In the genomic region with DNA sequence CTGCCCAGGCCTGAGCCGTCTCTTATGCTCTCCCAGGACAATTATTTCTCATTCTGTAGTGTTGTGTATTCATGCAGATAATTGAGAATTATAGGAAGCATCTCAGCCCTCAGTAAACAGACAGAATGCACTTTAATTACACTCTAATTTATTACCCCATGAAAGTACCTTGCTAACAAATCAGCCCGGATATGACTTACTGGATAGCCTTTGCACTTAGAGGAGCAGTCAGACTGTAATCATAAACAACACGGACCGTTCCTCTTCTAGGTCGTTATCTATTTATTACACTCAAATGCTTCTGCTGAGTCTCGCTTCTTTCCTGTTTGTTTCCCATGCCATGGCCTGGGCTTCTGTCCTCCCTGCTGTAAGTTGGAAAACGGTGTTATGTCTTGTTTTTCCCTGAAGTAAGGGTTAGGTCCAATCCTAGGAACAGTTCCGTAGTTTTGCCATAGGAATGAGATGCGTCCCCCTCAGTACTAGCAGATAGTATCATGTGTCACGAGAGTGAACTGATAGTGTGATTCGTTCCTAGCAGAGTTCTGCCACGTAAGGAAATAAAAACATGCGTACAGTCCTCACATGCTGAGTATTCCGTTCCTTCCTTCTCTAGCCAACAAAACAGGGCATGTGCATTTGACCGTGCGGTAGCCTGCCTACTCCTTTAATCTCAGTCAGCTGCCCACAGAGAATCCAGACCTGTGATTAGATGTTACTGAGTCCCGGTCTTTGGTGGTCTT, we compare ENCODE assay signal across 16 mouse cellular contexts. TPM values are rescaled to one million over a fixed set of nuclear protein-coding genes. Genes with fewer than 3 reads are reported as not detected.
DNase-seq lines count a peak whose midpoint lies in the region; ATAC-seq and TF ChIP-seq lines count a peak whose summit lies in the region.
"Had no signal": no experiment of that assay in that cellular context is flagged by ENCODE, and none has a peak within 500 bp of the region (broad histone marks: within the 10 kb centered on the region; RNA-seq: fewer than 3 reads in every experiment).

No protein-coding gene starts in this region.

- 0 out of 2 replicates have a peak overlapping the region, but pooled peaks have one; percentile 9 for H3K27ac ChIP-seq in forebrain, embryonic 12.5 days
- H3K27ac ChIP-seq in forebrain, embryonic 14.5 days (ENCODE audit: low read depth, low read length) = no peak overlapping the region
- no peak overlapping the region for H3K27ac ChIP-seq in kidney, embryonic 14.5 days (ENCODE audit: low read depth, low read length)
- no peak overlapping the region for H3K27ac ChIP-seq in liver, postnatal 0 days (ENCODE audit: low read depth)
- H3K27ac ChIP-seq: embryonic facial prominence, embryonic 13.5 days; heart, embryonic 15.5 days; limb, embryonic 15.5 days; neural tube, embryonic 12.5 days had no signal

- WGBS in forebrain, embryonic 12.5 days = 44% methylated on average over 17 of the region's 17 CpGs
- WGBS in forebrain, embryonic 14.5 days = 24% methylated on average over 17 of the region's 17 CpGs
- WGBS in kidney, embryonic 14.5 days = 18% methylated on average over 17 of the region's 17 CpGs
- 59% methylated on average over 17 of the region's 17 CpGs for WGBS in liver, postnatal 0 days (ENCODE audit: insufficient replicate concordance)

- no peak overlapping the region for H3K9ac ChIP-seq in forebrain, embryonic 12.5 days
- no peak overlapping the region for H3K9ac ChIP-seq in forebrain, embryonic 14.5 days (ENCODE audit: low read length)
- H3K9ac ChIP-seq in kidney, embryonic 14.5 days (ENCODE audit: low read depth, low read length) = no peak overlapping the region
- no peak overlapping the region for H3K9ac ChIP-seq in liver, postnatal 0 days (replicated peaks)
- H3K9ac ChIP-seq: embryonic facial prominence, embryonic 13.5 days; heart, embryonic 15.5 days; limb, embryonic 15.5 days; neural tube, embryonic 12.5 days had no signal

- no peak for ATAC-seq in forebrain, embryonic 12.5 days (ENCODE audit: low FRiP score)
- no peak for ATAC-seq in forebrain, embryonic 14.5 days
- ATAC-seq in kidney, embryonic 14.5 days (ENCODE audit: low FRiP score, low TSS enrichment) = no peak
- ATAC-seq in liver, postnatal 0 days = no peak
- ATAC-seq: inflammation-experienced regulatory T-cells, adult 6 months had no signal

- TF ChIP-seq POLR2A in brain, embryonic 14.5 days (IDR thresholded peaks at IDR 0.05; ENCODE audit: borderline replicate concordance, extremely low read depth, insufficient read depth, insufficient read length, poor library complexity, severe bottlenecking) = no peak

- H3K4me1 ChIP-seq in forebrain, embryonic 12.5 days = peaks cover 30% of the 10 kb centered on the region
- H3K4me1 ChIP-seq in forebrain, embryonic 14.5 days (ENCODE audit: control insufficient read depth, insufficient read depth, low read length) = peaks cover 14% of the 10 kb centered on the region
- H3K4me1 ChIP-seq in kidney, embryonic 14.5 days (ENCODE audit: control insufficient read depth, insufficient read depth, low read length) = peaks cover 21% of the 10 kb centered on the region
- H3K4me1 ChIP-seq in liver, postnatal 0 days (ENCODE audit: insufficient read depth) = peaks cover 7% of the 10 kb centered on the region

- no peak for TF ChIP-seq CTCF in brain, embryonic 14.5 days (IDR thresholded peaks at IDR 0.05; ENCODE audit: borderline replicate concordance, extremely low read depth, insufficient read depth, insufficient read length)
- TF ChIP-seq CTCF in liver, postnatal 0 days (IDR thresholded peaks at IDR 0.05; ENCODE audit: low read depth) = no peak

- H3K36me3 ChIP-seq in forebrain, embryonic 12.5 days (replicated peaks) = no peaks in the 10 kb centered on the region
- H3K36me3 ChIP-seq in forebrain, embryonic 14.5 days (ENCODE audit: control insufficient read depth, insufficient read depth, low read length) = no peaks in the 10 kb centered on the region
- H3K36me3 ChIP-seq in kidney, embryonic 14.5 days (ENCODE audit: control insufficient read depth, insufficient read depth, low read length) = no peaks in the 10 kb centered on the region
- no peaks in the 10 kb centered on the region for H3K36me3 ChIP-seq in liver, postnatal 0 days (replicated peaks; ENCODE audit: insufficient read depth, low read length)
- H3K36me3 ChIP-seq: embryonic facial prominence, embryonic 13.5 days; heart, embryonic 15.5 days; limb, embryonic 15.5 days; neural tube, embryonic 12.5 days had no signal

- no peak overlapping the region for H3K4me2 ChIP-seq in forebrain, embryonic 12.5 days
- H3K4me2 ChIP-seq in forebrain, embryonic 14.5 days (ENCODE audit: low read length) = no peak overlapping the region
- H3K4me2 ChIP-seq in kidney, embryonic 14.5 days (replicated peaks; ENCODE audit: low read depth, low read length) = peak overlapping the region; percentile 24; the same call in 1 of the 2 replicates
- peak overlapping the region; percentile 7; the same call in 1 of the 2 replicates for H3K4me2 ChIP-seq in liver, postnatal 0 days (ENCODE audit: low read depth, low read length)
- H3K4me2 ChIP-seq: embryonic facial prominence, embryonic 13.5 days; heart, embryonic 15.5 days; limb, embryonic 15.5 days; neural tube, embryonic 12.5 days had no signal

- H3K9me3 ChIP-seq in forebrain, embryonic 12.5 days = no peaks in the 10 kb centered on the region
- no peaks in the 10 kb centered on the region for H3K9me3 ChIP-seq in forebrain, embryonic 14.5 days (replicated peaks; ENCODE audit: control insufficient read depth, low read length)
- no peaks in the 10 kb centered on the region for H3K9me3 ChIP-seq in kidney, embryonic 14.5 days (ENCODE audit: control insufficient read depth, low read length)
- no peaks in the 10 kb centered on the region for H3K9me3 ChIP-seq in liver, postnatal 0 days (ENCODE audit: low read length)
- H3K9me3 ChIP-seq: embryonic facial prominence, embryonic 13.5 days; heart, embryonic 15.5 days; limb, embryonic 15.5 days; neural tube, embryonic 12.5 days had no signal

- TF ChIP-seq EP300 in liver, postnatal 0 days (IDR thresholded peaks at IDR 0.05; ENCODE audit: low read depth) = no peak

- no peaks in the 10 kb centered on the region for H3K27me3 ChIP-seq in forebrain, embryonic 12.5 days
- H3K27me3 ChIP-seq in forebrain, embryonic 14.5 days (replicated peaks; ENCODE audit: control insufficient read depth, insufficient read depth, low read length) = no peaks in the 10 kb centered on the region
- H3K27me3 ChIP-seq in kidney, embryonic 14.5 days (ENCODE audit: control insufficient read depth, insufficient read depth, low read length) = no peaks in the 10 kb centered on the region
- H3K27me3 ChIP-seq in liver, postnatal 0 days (ENCODE audit: insufficient read depth, low read length) = no peaks in the 10 kb centered on the region
- H3K27me3 ChIP-seq: embryonic facial prominence, embryonic 13.5 days; heart, embryonic 15.5 days; limb, embryonic 15.5 days; neural tube, embryonic 12.5 days had no signal

- no peak for DNase-seq in forebrain, embryonic 14.5 days (ENCODE audit: low spot score)
- no peak for DNase-seq in kidney, postnatal 4 days
- peak; percentile 37 for DNase-seq in brain, embryonic 14.5 days (ENCODE audit: low read depth)
- DNase-seq in liver, postnatal 0 days = no peak
- no peak for DNase-seq in spleen, postnatal 14 days (ENCODE audit: low spot score in 2 of 2)
- no peak for DNase-seq in right cerebral cortex, postnatal 36 days (ENCODE audit: low spot score in 2 of 2)
- DNase-seq: adrenal gland, postnatal 25 days; cerebellum, adult 11 months; thymus, adult 18-20 months had no signal

- no peak overlapping the region for H3K4me3 ChIP-seq in forebrain, embryonic 12.5 days (replicated peaks)
- H3K4me3 ChIP-seq in forebrain, embryonic 14.5 days (ENCODE audit: low read depth, low read length) = no peak overlapping the region
- no peak overlapping the region for H3K4me3 ChIP-seq in kidney, embryonic 14.5 days (ENCODE audit: low read length)
- no peak overlapping the region for H3K4me3 ChIP-seq in liver, postnatal 0 days (ENCODE audit: low read depth, low read length)
- H3K4me3 ChIP-seq: embryonic facial prominence, embryonic 13.5 days; heart, embryonic 15.5 days; limb, embryonic 15.5 days; neural tube, embryonic 12.5 days had no signal

RNA-seq across cellular contexts. Expression of gene Pdss2, which starts 24.3 kb away (rescaled TPM):
- polyA plus RNA-seq in forebrain, embryonic 12.5 days (2016; fragmentation: Nextera tagmentation; extraction: Ambion mirVana) = 17.0 and 17.8 TPM in 2 replicates
- polyA plus RNA-seq in forebrain, embryonic 14.5 days (2014; fragmentation: Nextera tagmentation; extraction: Ambion mirVana) = 13.3 and 13.9 TPM in 2 replicates
- 12.5 and 17.6 TPM in 2 replicates for polyA plus RNA-seq in kidney, embryonic 14.5 days (2014; fragmentation: Nextera tagmentation; extraction: Ambion mirVana)
- polyA plus RNA-seq in brain, embryonic 14.5 days (2012; rRNA removed) = 12.3 and 12.6 TPM in 2 replicates
- polyA plus RNA-seq in liver, postnatal 0 days (2015; fragmentation: Nextera tagmentation; extraction: Ambion mirVana) = 4.2 and 4.5 TPM in 2 replicates

Comparison
In these comparisons a context has a peak if more than half of its experiments do, and no peak if none do; other contexts are left out.
1. H3K4me2 ChIP-seq: peak in kidney, embryonic 14.5 days (single experiment) and liver, postnatal 0 days (single experiment); none in forebrain, embryonic 12.5 days (single experiment) and forebrain, embryonic 14.5 days (single experiment).